Mouse (Mus musculus): ENCODE results near the gene Tmem9b.

DNA sequence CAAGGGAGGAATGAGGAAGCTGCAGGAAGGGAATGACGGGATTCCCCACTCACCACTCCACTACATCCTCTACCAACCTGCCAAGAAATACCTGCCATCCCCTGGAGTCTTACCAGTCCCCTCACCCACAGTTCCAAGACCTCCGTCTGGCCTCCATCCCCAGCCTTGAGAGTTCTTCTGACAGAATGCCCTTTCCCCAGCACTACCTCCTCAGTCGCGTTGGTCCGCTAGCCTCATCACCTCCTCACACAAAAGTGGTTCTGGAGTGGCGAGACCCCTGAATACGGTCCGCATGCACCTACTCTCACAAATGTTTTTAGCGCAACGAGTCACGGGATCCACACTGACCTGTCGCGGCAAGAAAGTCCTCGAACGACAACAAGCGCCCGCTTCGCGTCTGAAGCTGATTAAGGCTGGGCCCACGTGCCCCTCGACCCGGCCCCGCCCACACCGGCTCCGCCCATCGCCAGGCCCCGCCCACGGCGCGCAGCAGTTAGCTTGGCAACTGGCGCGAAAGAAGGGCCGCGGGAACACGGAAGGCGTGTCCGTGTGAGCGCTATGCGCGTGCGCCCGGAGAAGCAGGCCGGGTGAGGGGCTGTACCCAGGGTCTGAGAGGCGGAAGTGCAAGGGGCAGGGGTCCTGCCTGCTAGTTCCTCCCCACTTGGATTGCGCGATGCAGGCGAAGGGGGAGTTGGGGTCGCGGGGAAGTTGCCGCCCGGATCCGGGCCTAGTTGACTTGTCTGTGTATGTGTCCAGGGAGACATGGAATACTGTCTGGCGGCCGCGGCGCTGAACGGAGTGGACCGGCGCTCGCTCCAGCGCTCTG is 49.3 kb downstream of the Tmem9b start, which contains the start of the genes St5 and Akip1:
- TF ChIP-seq GATA1 (IDR thresholded peaks at IDR 0.05; ENCODE audit: low read depth, low read length) (no peak), POLR2A (IDR thresholded peaks at IDR 0.05; ENCODE audit: control insufficient read depth in 1 of 2, insufficient read depth in 1 of 2, low read depth in 1 of 2, low read length in 2 of 2, poor library complexity in 1 of 2) (peak; percentile 85 to 91), MAX (IDR thresholded peaks at IDR 0.05; ENCODE audit: low read length) (peak; percentile 98), HCFC1 (IDR thresholded peaks at IDR 0.05; ENCODE audit: low read depth, low read length) (peak; percentile 73), MAZ (IDR thresholded peaks at IDR 0.05; ENCODE audit: low read depth, low read length) (0 out of 2 replicates have a peak, but pooled peaks have one; percentile 17), CTCF (IDR thresholded peaks at IDR 0.05 in 2 of 3, conservative IDR thresholded peaks at IDR 0.05 in 1 of 3; ENCODE audit: control insufficient read depth in 1 of 3, insufficient read depth in 1 of 3, low read depth in 2 of 3, low read length in 3 of 3, poor library complexity in 1 of 3, severe bottlenecking in 1 of 3) (no peak), KAT2A (conservative IDR thresholded peaks at IDR 0.05; ENCODE audit: low read depth, low read length) (no peak; the same call in 1 of the 2 replicates), CHD1 (IDR thresholded peaks at IDR 0.05; ENCODE audit: low read depth, low read length) (no peak), TAL1 (IDR thresholded peaks at IDR 0.05; ENCODE audit: low read length) (no peak), POLR2AphosphoS5 (IDR thresholded peaks at IDR 0.05; ENCODE audit: borderline replicate concordance, low read depth, low read length) (no peak)
